Mouse (Mus musculus): ENCODE results near the gene Adora3. TPM values are rescaled to one million over a fixed set of nuclear protein-coding genes. Genes with fewer than 3 reads are reported as not detected.
"Not testable (repeated sequence)": the region's sequence is repeated elsewhere in the genome, so short reads cannot be mapped to it uniquely, and the experiment has no call there.

Gene Adora3
- polyA plus RNA-seq, 1 experiment from 2014 or later: not detected

- Histone ChIP-seq H3K9me3 (ENCODE audit: control insufficient read depth, low read length) (no peaks in the 10 kb centered on the region), H3K9ac (ENCODE audit: low read length) (no peak overlapping the region), H3K27ac (ENCODE audit: low read depth, low read length) (no peak overlapping the region), H3K36me3 (ENCODE audit: control insufficient read depth, insufficient read depth, low read length) (no peaks in the 10 kb centered on the region), H3K27me3 (ENCODE audit: control insufficient read depth, insufficient read depth, low read length) (no peaks in the 10 kb centered on the region), H3K4me1 (ENCODE audit: control insufficient read depth, insufficient read depth, low read length) (no peaks in the 10 kb centered on the region), H3K4me2 (no peak overlapping the region), H3K4me3 (ENCODE audit: low read depth, low read length) (no peak overlapping the region)
- 93% methylated on average over 9 of the region's 9 CpGs for WGBS
- no peak for DNase-seq (ENCODE audit: low spot score, missing footprints)
- no peak for ATAC-seq (ENCODE audit: low FRiP score)
These were observed 34.1 kb downstream of the Adora3 start for GRCm38 (mm10) chr3:105904721-105905120.

GRCm38 (mm10) chr3:105907956-105908655, 37.4 kb downstream of the Adora3 start:
- H3K27me3 ChIP-seq (ENCODE audit: control insufficient read depth, insufficient read depth, low read length): no peaks in the 10 kb centered on the region
- DNase-seq (ENCODE audit: low spot score, missing footprints) (peak; percentile 78), ATAC-seq (ENCODE audit: low FRiP score) (no peak)
- H3K9ac ChIP-seq (ENCODE audit: low read length): no peak overlapping the region
- no peaks in the 10 kb centered on the region for H3K9me3 ChIP-seq (ENCODE audit: control insufficient read depth, low read length)
- no peaks in the 10 kb centered on the region for H3K4me1 ChIP-seq (ENCODE audit: control insufficient read depth, insufficient read depth, low read length)
- no peak overlapping the region for H3K4me3 ChIP-seq (ENCODE audit: low read depth, low read length)
- no peak overlapping the region for H3K4me2 ChIP-seq
- H3K27ac ChIP-seq (ENCODE audit: low read depth, low read length): no peak overlapping the region
- no peaks in the 10 kb centered on the region for H3K36me3 ChIP-seq (ENCODE audit: control insufficient read depth, insufficient read depth, low read length)
- 57% methylated on average over 9 of the region's 9 CpGs for WGBS

DNA sequence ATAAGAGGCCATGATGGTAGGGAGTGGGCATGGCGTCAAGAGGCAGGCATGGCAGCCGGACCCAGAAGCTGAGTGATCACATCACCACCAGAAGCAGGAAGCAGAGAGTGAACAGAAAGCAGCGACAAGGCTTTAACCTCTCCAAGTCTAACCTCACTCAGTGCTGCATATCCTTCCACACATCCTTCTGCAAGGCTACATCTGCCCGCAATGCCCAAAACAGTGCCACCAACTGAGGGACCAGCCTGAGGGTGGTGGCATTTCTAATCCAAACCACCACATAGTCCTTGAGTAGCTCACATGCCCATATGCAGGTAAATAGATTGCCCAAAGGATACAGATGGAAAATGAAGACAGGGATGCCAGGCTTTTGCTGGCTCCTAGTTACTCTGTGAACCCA, 38.3 kb downstream of the Adora3 start:
- Histone ChIP-seq H3K27ac (ENCODE audit: low read depth, low read length) (no peak overlapping the region), H3K4me1 (ENCODE audit: control insufficient read depth, insufficient read depth, low read length) (no peaks in the 10 kb centered on the region), H3K4me2 (no peak overlapping the region), H3K9me3 (ENCODE audit: control insufficient read depth, low read length) (no peaks in the 10 kb centered on the region), H3K36me3 (ENCODE audit: control insufficient read depth, insufficient read depth, low read length) (no peaks in the 10 kb centered on the region), H3K9ac (ENCODE audit: low read length) (no peak overlapping the region), H3K27me3 (ENCODE audit: control insufficient read depth, insufficient read depth, low read length) (no peaks in the 10 kb centered on the region), H3K4me3 (ENCODE audit: low read depth, low read length) (no peak overlapping the region)
- WGBS: 94% methylated on average over 4 of the region's 4 CpGs
- DNase-seq (ENCODE audit: low spot score, missing footprints) (no peak), ATAC-seq (ENCODE audit: low FRiP score) (no peak)

DNA sequence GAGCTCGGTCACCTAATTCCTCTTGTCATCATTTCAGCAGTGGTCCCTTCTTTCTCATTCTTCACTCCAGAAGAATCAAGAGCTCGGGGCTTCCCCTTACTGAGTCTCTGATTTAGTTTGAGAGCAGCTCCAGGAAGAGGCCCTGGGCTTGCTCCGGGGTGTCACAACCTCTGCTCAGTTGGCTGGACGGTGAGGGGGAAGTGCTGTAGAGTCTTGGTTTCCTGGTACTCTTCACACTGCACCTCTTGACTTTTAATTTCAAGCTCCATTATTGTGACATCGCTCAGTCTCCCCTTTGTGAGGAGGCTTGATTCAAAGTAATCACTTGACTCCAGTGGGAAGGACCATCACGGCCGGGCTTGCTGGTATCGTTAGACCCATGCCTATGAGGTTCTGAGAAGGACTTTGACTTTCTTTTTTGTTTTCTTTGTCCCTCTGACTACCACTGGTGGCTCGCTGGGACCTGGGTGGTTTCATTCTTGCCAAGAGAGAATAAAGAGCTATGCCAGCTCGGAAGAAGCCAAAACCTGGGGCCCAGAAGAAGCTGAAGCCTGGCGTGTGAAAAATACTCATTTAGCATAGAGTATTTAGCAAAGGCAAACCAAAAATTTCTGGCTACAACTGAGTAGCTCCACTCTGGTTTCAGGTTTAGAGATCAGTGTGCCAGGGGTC, 40.0 kb downstream of the Adora3 start:
- DNase-seq (ENCODE audit: low spot score, missing footprints): no peak
- 83% methylated on average over 11 of the region's 11 CpGs for WGBS
- Histone ChIP-seq H3K9me3 (ENCODE audit: control insufficient read depth, low read length) (no peaks in the 10 kb centered on the region), H3K9ac (ENCODE audit: low read length) (no peak overlapping the region), H3K36me3 (ENCODE audit: control insufficient read depth, insufficient read depth, low read length) (no peaks in the 10 kb centered on the region), H3K27me3 (ENCODE audit: control insufficient read depth, insufficient read depth, low read length) (no peaks in the 10 kb centered on the region), H3K4me1 (ENCODE audit: control insufficient read depth, insufficient read depth, low read length) (no peaks in the 10 kb centered on the region), H3K4me2 (no peak overlapping the region), H3K27ac (ENCODE audit: low read depth, low read length) (no peak overlapping the region), H3K4me3 (ENCODE audit: low read depth, low read length) (no peak overlapping the region)
- ATAC-seq (ENCODE audit: low FRiP score): no peak

GRCm38 (mm10) chr3:105912097-105912880, 41.6 kb downstream of the Adora3 start:
- H3K9me3 ChIP-seq (ENCODE audit: control insufficient read depth, low read length): no peaks in the 10 kb centered on the region
- H3K36me3 ChIP-seq (ENCODE audit: control insufficient read depth, insufficient read depth, low read length): no peaks in the 10 kb centered on the region
- no peak overlapping the region for H3K27ac ChIP-seq (ENCODE audit: low read depth, low read length)
- 85% methylated on average over 9 of the region's 9 CpGs for WGBS
- DNase-seq (ENCODE audit: low spot score, missing footprints) (peak; percentile 26), ATAC-seq (ENCODE audit: low FRiP score) (no peak)
- H3K4me1 ChIP-seq (ENCODE audit: control insufficient read depth, insufficient read depth, low read length): no peaks in the 10 kb centered on the region
- no peak overlapping the region for H3K4me2 ChIP-seq
- no peaks in the 10 kb centered on the region for H3K27me3 ChIP-seq (ENCODE audit: control insufficient read depth, insufficient read depth, low read length)
- no peak overlapping the region for H3K4me3 ChIP-seq (ENCODE audit: low read depth, low read length)
- H3K9ac ChIP-seq (ENCODE audit: low read length): no peak overlapping the region

- Histone ChIP-seq H3K27me3 (ENCODE audit: control insufficient read depth, insufficient read depth, low read length) (no peaks in the 10 kb centered on the region), H3K27ac (ENCODE audit: low read depth, low read length) (no peak overlapping the region), H3K36me3 (ENCODE audit: control insufficient read depth, insufficient read depth, low read length) (no peaks in the 10 kb centered on the region), H3K4me1 (ENCODE audit: control insufficient read depth, insufficient read depth, low read length) (no peaks in the 10 kb centered on the region), H3K4me3 (ENCODE audit: low read depth, low read length) (no peak overlapping the region), H3K9me3 (ENCODE audit: control insufficient read depth, low read length) (no peaks in the 10 kb centered on the region), H3K4me2 (no peak overlapping the region), H3K9ac (ENCODE audit: low read length) (no peak overlapping the region)
- no peak for ATAC-seq (ENCODE audit: low FRiP score)
- peak; percentile 67 for DNase-seq (ENCODE audit: low spot score, missing footprints)
- 79% methylated on average over 10 of the region's 10 CpGs for WGBS
These were observed 43.4 kb downstream of the Adora3 start for GRCm38 (mm10) chr3:105913839-105914681.

DNA sequence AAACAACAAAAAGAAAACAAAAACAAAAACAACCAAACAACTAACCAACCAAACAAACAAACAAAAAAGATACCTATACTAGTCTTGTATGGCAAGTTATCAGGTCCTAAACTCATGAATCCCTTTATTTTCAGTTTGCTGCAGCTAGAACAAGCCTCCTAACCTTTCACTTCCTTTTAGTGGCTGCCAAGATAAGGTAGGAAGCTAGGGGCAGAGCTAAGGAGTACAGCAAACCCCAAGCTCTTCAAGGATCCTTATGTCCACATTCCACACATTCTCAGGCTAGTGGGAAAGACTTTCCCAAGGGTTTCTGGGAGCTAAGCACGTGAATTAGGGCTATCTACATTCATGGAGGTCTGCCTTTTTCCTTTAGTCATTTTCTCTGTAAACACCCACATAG, 44.6 kb downstream of the Adora3 start:
- ATAC-seq (ENCODE audit: low FRiP score) (no peak), DNase-seq (ENCODE audit: low spot score, missing footprints) (peak; percentile 60)
- Histone ChIP-seq H3K9ac (ENCODE audit: low read length) (no peak overlapping the region), H3K27me3 (ENCODE audit: control insufficient read depth, insufficient read depth, low read length) (no peaks in the 10 kb centered on the region), H3K27ac (ENCODE audit: low read depth, low read length) (no peak overlapping the region), H3K4me3 (ENCODE audit: low read depth, low read length) (no peak overlapping the region), H3K9me3 (ENCODE audit: control insufficient read depth, low read length) (no peaks in the 10 kb centered on the region), H3K4me1 (ENCODE audit: control insufficient read depth, insufficient read depth, low read length) (no peaks in the 10 kb centered on the region), H3K4me2 (no peak overlapping the region), H3K36me3 (ENCODE audit: control insufficient read depth, insufficient read depth, low read length) (no peaks in the 10 kb centered on the region)
- 55% methylated on average over 1 of the region's 1 CpGs for WGBS

GRCm38 (mm10) chr3:105916455-105916854, 45.8 kb downstream of the Adora3 start:
- H3K4me2 ChIP-seq; H3K9me3 ChIP-seq (ENCODE audit: control insufficient read depth, low read length); DNase-seq (ENCODE audit: low spot score, missing footprints); H3K9ac ChIP-seq (ENCODE audit: low read length); H3K36me3 ChIP-seq (ENCODE audit: control insufficient read depth, insufficient read depth, low read length); H3K27ac ChIP-seq (ENCODE audit: low read depth, low read length); ATAC-seq (ENCODE audit: low FRiP score); H3K27me3 ChIP-seq (ENCODE audit: control insufficient read depth, insufficient read depth, low read length); H3K4me3 ChIP-seq (ENCODE audit: low read depth, low read length); H3K4me1 ChIP-seq (ENCODE audit: control insufficient read depth, insufficient read depth, low read length): not testable (repeated sequence)

All from midbrain, embryonic 11.5 days (tissue).